Mouse (Mus musculus): ENCODE results near the gene Gm49711.
"Not testable (repeated sequence)": the region's sequence is repeated elsewhere in the genome, so short reads cannot be mapped to it uniquely, and the experiment has no call there.

Gene Gm49711

DNA sequence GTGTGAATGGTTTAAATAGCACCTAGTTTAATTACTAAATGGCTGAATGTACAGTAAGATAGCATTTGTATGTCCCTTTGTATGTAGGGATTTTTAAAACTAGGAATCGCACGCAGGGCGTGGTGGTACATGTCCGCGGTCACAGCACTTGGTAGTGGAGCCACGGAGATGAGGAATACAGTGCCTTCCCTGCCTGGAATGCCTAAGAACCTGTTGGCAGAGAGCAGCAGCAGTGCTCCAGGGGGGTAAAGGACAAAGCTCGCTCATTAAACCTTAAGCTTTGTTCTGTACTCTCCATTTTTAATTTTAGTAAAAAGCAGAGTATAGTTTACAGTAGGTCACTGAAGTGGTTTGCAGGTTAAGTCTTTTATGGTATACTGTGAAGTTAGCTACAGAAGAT is 3.5 kb downstream of the Gm49711 start:
- in situ Hi-C loops (cut with MboI, MseI) = no loop called here

DNA sequence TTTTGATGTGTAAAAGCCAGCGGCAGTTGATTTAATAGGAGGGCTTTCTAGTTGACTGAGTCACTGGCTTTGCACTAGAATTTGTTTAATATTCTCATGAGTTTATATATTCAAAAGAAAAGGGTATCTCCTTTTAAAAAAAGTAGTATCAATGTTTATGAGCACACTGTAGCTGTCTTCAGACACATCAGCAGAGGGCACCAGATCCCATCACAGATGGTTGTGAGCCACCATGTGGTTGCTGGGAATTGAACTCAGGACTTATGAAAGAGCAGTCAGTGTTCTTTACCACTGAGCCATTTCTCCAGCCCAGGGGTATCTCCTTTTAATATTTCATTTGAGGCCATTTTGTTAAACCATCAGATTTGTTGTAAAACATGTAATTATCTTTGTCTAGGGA is 4.7 kb downstream of the Gm49711 start:
- in situ Hi-C loops (cut with MboI, MseI) = no loop called here

DNA sequence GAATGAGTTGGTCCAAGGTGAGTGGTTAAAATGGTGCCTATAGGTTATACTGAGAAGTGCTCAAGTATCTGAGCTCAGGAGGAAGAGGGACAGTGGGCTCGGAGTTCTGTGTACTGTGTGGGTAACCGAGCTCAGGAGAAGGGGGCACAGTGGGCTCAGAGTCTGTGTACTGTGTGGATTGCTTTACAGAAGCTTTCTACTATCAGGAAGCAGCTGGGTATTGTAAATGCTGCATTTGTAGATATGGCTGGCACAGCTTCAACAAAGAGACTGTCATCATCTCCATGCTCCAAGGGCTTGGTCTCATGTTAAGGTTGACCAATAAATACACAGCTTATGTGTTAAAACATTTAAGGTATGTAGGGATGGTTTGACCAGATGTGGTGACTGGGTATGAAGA is 6.7 kb downstream of the Gm49711 start:
- in situ Hi-C loops (cut with MboI, MseI) = no loop called here

DNA sequence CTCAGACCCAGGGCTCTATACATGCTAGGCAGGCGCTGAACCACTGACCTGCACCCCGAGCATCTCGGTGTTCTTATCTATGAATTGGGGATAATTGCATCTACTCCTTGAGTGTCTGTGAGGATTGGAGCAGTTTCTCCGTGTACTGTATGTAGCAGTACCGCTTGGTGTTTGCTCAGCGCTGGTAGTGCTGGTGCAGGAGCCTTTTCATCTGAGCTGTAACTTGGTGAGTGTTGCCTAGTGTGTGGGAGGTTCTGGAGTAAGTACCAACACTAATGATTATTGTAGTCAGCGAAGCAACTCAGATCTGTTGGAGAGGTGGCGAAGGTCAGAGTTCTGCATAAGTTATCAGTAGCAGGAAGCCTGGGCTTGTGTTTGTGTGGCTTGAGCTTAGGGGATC is 12.2 kb downstream of the Gm49711 start:
- in situ Hi-C loops (cut with MboI, MseI) = no loop called here

DNA sequence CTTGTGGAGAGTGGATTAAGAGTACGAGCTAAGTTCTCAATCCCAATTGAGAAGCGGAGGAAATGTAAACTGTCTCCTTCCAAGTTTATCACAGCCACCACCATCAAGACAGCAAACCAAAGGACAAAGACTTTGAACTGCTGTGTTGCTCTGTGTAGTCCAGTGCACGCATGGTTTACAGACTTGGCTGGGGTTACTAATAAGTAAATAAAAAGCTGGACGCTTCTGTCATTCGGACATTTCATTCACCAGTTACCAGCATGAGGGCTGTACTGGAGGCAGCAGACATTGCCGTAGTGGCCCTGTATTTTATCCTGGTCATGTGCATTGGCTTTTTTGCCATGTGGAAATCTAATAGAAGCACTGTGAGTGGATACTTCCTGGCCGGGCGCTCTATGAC is 18.7 kb downstream of the Gm49711 start:
- in situ Hi-C loops (cut with MboI, MseI) = no loop called here

DNA sequence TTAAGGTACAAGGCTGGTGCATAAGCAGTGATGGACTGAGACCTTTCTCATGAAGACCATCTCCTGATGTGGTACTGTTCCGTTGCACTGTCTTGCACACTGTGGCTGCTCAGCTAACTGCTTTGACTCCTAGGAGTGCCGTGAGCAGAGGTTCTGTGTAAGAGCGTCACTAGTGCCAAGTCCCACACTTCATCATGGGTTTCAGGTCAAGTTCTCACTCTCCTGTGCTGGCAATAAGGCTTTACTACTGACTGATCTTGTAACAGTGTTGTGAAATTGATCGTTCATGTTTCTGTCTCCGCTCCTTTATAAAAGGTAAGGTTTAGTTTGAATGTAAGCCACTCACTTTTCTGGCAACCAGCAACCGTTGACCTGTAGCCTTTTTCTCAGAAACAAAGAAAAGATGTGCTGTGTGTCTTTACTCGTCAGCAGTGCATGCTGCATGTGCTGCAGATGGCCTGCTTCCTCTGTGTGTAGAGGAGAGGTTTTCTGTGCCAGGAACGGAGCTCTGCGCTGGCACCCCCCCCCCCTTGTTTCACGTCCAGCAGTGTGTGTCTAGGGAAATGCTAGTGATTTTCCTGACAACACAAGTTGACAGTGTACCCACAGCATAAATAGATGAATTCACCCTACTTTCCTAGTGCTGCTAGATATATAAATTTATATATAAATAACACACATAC is 25.8 kb downstream of the Gm49711 start:
- in situ Hi-C loops (cut with MboI, MseI) = no loop called here

DNA sequence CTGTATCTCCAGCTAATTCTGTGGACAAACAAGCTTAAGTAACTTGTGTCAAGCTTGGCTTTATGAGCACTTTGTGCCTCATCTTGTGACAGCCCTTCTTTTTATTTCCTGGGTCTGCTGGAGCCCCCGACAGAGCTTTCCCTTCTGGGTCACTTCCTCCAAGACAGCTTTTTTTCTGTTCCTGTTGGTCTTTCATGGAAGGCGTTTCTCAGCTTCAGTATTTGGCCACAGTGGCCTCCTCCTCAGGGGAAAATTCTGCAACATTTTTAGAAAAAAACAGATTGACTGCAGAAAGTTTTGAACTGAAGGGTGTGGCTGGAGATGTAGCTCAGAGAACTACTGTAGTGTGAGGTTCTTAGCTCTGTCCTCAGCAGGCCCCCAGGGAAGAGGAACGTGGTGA is 31.1 kb downstream of the Gm49711 start:
- in situ Hi-C loops (cut with MboI, MseI) = no loop called here

DNA sequence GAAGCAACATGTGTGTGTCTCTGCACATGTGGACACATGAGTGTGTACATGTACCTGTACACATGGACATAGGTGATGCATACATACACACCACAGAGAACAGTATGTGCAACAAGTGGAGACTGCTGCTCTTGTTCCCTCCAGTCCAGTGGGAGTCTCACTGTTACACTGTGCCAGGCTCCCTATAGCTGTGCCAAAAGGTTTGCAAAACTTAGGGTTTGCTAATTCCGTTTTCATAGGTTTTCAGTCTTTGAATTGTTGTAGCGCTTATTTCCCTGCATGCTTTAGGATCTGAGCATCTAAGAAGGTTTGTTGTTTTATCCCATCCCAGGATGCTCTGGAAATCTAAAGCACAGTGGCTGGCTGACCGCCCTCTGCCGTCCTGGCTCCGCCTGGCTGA is 33.8 kb downstream of the Gm49711 start:
- in situ Hi-C loops (cut with MboI, MseI) = no loop called here

DNA sequence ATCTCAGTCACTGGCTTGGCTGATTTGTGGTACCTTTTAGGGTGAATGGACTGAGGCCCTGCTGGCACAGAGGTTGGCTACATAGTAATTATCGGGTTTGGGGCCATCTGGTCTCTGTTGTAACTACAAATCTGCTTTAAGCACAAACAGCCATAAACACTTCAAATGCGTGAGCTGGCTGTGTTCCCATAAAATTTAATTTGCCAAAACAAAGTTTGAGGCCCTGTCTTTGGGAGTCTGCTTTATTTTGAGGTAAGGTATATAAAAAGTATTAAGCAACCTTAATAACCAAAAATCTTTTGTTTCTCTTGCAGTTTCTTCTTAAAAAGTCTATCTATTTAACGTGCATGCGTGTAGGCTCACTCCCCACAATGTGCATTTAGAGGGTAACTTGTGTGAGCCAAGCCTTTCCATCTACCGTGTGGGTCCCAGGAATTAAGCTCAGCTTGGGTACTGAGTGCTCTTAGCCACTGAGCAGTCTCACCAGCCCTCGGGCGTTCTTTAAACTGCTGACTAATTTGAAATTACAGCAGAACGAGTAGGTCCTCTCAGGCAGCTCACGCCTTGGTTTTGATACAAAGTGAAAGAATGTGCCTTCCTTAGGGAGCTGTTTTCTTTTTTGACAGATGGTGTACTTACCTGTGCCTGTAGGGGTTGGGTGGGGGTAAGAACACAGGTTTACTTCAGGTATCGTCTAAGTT is 40.4 kb downstream of the Gm49711 start:
- in situ Hi-C loops (cut with MboI, MseI) = no loop called here

DNA sequence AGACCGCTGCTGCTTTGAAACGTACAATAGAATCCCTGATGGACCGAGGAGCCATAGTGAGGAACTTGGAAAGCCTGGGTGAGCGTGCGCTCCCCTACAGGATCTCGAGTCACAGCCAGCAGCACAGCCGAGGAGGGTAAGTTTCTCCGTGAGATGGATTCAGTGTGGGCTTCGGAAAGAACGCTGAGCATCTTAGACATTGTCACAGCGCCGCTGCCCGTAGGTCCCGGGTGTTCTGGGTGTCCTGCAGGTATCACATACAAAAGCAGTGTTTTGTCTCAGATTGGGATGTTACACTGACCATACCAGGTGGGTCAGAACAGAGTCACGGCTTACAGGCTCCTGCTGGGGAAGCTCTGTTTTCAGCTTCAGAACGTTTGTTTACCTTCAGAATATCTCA is 41.5 kb downstream of the Gm49711 start:
- in situ Hi-C loops (cut with MboI, MseI) = no loop called here

DNA sequence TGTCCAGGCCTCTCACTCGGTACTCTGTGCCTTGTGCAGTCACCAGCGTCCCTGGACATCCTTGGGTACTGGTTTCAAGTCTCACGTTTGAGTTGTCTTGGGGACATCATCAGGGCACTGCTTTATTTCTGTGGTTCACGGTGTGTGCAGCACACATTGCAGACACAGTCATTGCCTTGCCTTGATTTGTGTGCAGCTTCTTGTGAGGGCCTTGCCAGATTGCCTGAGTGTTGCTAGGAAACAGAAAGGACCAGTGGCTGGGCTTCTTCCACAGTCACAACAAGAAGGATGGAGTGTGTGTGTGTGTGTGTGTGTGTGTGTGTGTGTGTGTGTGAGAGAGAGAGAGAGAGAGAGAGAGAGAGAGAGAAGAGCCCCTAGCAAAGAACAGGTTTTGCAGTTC is 42.0 kb downstream of the Gm49711 start:
- in situ Hi-C loops (cut with MboI, MseI) = no loop called here

DNA sequence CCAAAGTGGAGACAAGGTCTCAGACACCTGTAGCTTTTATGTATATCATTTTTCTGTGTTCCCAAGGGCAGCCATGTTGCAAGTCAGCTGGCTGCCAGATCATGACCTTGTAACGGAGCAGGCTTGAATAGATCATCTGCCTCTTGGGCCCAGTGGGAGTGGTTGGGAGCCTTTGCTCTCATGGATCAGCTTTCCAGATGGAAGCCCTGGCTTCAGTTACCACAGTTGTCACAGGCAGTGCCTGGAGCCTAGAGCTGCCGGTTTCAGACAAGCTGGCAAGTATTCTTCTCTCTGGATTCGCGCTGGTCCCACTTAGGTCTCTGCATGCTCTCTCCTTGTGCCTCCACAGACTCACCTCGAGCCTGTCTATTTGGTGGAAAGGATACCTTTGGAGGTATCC is 44.0 kb downstream of the Gm49711 start:
- in situ Hi-C loops (cut with MboI, MseI) = no loop called here

DNA sequence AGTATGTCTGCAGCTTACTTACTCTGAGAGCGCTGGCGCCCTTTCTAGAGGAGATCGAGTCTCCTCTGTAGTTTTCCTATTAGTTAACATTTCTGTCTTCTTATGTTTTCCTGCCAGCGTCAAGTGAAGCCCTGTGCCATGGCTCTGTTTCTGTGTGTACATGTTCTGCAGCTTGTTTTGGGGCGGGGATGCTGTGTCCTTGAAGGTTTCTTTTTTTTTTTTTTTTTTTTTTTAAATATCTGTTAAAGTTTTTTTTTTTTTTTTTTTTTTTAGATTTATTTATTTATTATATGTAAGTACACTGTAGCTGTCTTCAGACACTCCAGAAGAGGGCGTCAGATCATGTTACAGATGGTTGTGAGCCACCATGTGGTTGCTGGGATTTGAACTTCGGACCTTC is 44.8 kb downstream of the Gm49711 start:
- in situ Hi-C loops (cut with MboI, MseI) = not testable (repeated sequence)

DNA sequence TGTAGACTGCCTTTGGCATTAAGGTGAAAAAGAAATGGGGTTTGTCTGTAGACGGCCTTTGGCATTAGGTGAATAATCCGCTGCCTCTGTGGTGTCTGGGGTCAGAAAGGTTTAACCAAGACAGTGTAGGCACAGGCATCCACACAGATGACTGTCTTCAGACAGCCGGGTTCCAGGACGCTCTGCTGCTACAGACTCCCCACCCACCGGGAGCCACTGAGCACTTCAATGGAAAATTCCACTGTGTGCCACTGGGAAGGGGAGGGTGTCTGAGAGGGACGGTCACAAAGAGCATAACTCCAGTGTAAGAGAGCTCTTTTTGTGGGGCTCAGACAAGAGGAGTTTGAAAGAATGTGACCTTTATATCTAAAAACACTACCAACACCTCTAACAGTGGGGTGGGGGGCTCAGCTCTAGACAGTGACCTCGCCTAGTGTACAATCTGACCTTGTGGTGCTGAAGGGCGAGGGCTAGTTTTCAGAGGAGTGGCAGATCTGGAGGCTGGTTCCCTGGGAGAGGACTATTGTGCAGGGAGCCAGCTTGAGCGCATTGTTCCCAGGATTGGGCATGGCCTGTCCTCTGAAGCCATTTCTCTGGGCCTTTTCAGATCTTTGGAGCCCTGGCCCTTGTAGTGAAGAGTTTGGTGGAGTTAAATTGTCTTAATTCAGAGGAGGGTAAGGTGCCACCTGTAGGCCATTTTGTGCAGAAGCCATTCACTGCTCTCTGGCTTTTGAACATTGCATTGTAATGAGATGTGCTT is 45.6 kb downstream of the Gm49711 start:
- in situ Hi-C loops (cut with MboI, MseI) = no loop called here

DNA sequence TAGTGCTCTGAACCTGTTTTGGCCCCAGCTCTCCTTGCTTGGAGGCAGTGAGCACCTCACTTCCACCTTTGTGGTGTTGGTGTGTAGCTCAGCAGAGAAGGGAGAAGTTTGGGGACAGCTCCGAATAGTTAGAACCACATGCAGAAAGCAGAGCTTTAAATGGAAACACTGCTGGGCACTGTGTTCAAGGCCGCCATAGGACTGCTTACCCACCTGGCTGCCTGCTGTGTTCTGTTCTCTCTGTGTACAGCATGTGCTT is 46.1 kb downstream of the Gm49711 start:
- in situ Hi-C loops (cut with MboI, MseI) = no loop called here

DNA sequence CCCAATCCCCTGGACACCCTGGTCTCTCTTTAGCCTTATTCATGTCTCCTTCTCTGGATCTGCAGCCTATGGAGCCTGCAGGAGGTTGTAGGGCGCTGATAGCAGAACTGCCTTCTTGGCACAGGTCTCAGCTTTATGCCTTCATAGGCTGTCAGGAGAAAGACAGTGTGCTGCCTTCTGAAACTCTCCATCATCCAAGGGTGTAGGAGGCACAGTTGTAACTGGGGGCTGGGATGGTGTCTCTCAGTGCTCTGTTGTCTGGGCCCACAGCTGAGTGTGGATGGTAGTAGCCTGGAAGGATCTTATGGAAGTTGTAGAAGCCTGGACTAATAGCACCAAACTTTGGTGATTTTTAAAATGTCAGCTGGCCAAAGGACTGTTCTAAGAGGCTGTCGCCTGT is 46.8 kb downstream of the Gm49711 start:
- in situ Hi-C loops (cut with MboI, MseI) = no loop called here

DNA sequence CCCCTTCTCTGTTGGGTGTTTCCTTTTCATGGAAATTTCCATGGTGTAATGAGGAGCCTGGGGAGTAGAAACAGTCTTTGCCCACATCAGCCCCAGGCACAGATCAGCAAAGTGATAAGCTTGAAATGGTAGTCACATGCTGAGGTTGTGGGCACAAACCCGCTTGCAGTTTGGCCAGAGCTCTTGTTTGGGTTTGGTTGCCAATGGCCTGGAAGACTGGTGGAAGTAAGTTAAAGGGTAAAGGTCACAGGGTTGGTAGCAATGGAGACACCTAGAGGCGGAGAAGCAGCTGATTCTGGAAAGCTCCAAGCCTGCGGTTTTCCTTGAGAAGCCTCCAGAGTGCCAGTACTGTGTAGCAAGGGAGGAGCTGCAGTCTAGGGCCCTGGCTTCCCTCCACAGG is 47.5 kb downstream of the Gm49711 start:
- in situ Hi-C loops (cut with MboI, MseI) = no loop called here

DNA sequence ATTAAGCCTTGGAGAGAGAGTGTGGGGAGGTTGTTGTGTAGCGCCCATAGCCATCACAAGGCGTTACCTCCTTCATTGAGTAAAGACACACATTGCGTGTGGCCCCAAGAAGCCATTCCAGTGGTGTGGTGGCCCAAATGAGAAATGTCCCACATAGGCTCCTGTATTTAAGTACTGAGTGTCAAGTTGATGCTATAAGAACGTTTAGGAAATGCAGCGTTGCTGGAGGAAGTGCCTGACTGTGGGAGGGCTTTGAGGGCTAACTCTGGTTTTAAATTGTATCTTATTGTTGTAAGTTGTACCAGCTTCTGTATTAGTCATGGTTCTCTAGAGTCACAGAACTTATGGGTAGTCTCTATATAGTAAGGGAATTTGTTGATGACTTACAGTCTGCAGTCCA is 49.2 kb downstream of the Gm49711 start:
- in situ Hi-C loops (cut with MboI, MseI) = no loop called here

DNA sequence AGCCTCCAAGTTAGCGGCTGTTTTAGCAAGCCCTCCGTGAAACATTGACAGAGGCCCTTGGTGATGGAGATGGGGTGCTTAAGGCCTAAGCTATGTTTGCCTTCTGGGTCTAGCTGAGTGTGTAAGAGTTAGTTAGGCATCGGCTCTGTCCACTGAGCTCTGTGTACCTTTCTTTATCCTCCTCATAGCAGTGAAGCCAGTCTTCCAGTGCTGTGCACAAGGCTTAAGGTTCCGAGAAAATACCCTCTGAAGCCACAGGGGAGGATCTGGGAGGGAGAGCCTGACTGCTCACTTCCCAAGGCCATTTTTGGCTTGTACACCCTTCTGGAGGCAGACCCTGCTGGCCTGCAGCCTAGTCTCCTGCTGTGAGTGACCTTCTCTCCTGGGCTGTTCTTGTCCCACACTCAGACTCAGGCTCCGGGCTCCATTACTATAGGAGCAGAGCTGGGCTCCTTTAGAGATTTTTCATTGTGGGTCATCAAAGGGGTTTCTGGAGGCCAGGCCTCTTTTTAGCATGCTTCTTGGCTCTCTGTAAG is 56.7 kb downstream of the Gm49711 start:
- in situ Hi-C loops (cut with MboI, MseI) = no loop called here

DNA sequence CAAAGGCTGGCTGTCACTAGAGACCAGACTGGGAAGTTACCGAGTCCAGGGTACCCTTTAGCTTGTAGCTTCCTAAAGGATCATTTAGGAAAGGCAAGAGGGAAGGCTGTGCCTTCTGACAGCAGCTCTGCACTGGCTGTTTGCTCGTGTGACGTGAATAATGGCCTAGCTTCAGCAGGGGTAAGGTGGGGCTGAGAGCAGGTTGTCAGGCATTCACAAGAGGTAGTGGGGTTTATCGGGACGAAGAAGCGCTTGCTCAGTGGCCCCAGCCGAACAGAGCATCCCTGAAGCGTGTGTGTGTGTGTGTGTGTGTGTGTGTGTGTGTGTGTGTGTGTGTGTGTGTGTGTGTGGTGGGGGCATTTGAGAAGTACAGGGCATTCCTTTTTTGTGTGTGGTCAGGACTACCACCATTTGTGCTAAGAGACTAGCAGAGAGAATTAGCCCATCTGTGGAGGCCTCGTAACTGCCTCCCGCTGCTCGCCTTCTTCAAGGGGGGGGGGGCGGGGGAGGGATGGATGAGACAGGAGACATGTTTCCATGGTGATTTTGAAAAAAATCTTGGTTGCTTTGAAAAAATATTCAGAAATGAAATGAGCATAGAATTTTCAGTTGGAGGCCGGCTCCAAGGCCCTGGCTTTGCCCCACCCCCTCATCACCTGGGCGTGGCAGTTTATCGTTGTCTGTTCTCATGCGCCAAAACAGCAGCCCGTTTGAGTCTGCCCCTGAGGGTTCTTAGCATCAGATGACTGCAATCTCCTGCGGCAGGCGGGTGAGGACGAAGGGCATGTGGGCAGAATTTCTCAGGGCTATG is 57.7 kb downstream of the Gm49711 start:
- in situ Hi-C loops (cut with MboI, MseI) = no loop called here

DNA sequence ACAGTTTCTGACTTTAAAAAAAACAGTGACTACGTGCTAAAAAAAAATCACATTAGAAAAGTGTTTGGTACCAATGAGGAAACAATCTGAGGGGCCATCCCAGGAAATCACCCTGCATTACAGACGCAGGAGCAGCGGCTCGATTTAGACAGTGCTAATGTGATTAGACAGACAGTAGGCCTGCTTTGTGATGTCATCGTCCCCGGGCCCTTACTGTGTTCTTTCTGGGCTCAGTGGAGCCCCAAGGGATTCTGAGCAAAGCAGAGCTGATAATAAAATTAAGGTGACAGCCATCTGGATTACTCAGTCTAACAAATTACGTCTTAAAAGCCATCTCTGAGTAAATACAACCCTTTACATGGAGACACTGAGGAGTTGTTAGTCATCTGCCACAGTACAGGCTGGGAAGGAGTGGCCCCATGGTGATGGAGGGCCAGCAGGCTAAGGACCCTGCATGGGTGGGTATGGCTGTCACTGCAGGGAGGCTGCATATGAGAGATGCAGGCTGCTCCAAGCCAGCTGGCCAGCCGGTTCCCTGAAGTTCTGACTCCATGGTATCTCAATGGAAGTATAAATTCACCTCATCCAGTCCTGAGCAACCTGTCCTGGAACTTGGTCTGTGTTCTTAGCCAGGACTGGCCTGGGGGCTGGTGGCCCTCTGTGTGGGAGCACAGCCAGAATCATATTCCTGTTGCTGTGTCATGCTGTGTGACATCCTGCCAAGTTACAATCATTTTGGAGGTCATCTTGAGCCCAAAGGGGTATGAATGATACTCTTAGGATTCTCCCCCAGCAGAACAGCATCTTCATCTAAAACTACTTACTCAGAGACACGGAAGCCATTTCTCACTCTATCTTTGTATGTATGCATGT is 59.5 kb downstream of the Gm49711 start:
- in situ Hi-C loops (cut with MboI, MseI) = no loop called here

All from T-helper 1 cell (primary cell).